Mouse (Mus musculus) embryonic facial prominence, embryonic 14.5 days (tissue): Measurements from ENCODE around the gene Pdk2. TPM values are rescaled to one million over a fixed set of nuclear protein-coding genes. Genes with fewer than 3 reads are reported as not detected.

Experiments
- ATAC-seq: fragments of 200-750 bp; cut with Nextera tagmentation; 2 replicates; pipeline ENCODE4 v1.8.0; 2017; ENCODE audit warnings: low read depth, moderate number of reproducible peaks, moderate TSS enrichment
- DNase-seq: peaks from one replicate; pipeline ENCODE4 v3.0.0-alpha.2; 2015; ENCODE audit warnings: low spot score
- H3K27ac ChIP-seq: fragments of 300-500 bp; sonication (generic); replicated peaks from 2 replicates; pipeline ENCODE4 v1.5.1; 2014; ENCODE audit warnings: low read depth, mild to moderate bottlenecking, low read length, moderate library complexity
- H3K27me3 ChIP-seq: fragments of 300-500 bp; sonication (generic); replicated peaks from 2 replicates; pipeline ENCODE4 v1.6.1; 2014; ENCODE audit warnings: low read length; ENCODE audit not compliant: control insufficient read depth, insufficient read depth
- H3K36me3 ChIP-seq: fragments of 300-500 bp; sonication (generic); 2 replicates; pipeline ENCODE4 v1.6.1; 2014; ENCODE audit warnings: low read length, mixed read lengths; ENCODE audit not compliant: control insufficient read depth, insufficient read depth
- H3K4me1 ChIP-seq: fragments of 300-500 bp; sonication (generic); 2 replicates; pipeline ENCODE4 v1.6.1; 2014; ENCODE audit warnings: antibody characterized with exemption, low read length; ENCODE audit not compliant: control insufficient read depth, insufficient read depth
- H3K4me2 ChIP-seq: fragments of 300-500 bp; sonication (generic); 2 replicates; pipeline ENCODE4 v1.6.1; 2014; ENCODE audit warnings: low read depth, mild to moderate bottlenecking, low read length, moderate library complexity, mixed read lengths
- H3K4me3 ChIP-seq: fragments of 300-500 bp; sonication (generic); 2 replicates; pipeline ENCODE4 v1.5.1; 2014; ENCODE audit warnings: low read depth, mild to moderate bottlenecking, low read length
- H3K9ac ChIP-seq: fragments of 300-500 bp; sonication (generic); 2 replicates; pipeline ENCODE4 v1.6.1; 2014; ENCODE audit warnings: low read depth, mild to moderate bottlenecking, low read length, moderate library complexity, mixed read lengths
- H3K9me3 ChIP-seq: fragments of 300-500 bp; sonication (generic); 2 replicates; pipeline ENCODE4 v1.6.1; 2016; ENCODE audit warnings: low read length; ENCODE audit not compliant: control insufficient read depth
- whole genome bisulfite sequencing: fragments of 180-500 bp; shearing (Covaris S2); extraction: QIAGEN DNeasy Blood & Tissue Kit; methylation state at CpG from one replicate; pipeline ENCODE4 v1.1.7; 2014; 5-methylcytosine and 5-hydroxymethylcytosine counted together
- polyA plus RNA-seq: library from polyadenylated mRNA; unstranded; fragments of >200 nt; fragmentation: Nextera tagmentation; extraction: Ambion mirVana; gene quantifications from 2 replicates; pipeline ENCODE4 v1.2.1, GENCODE M21; 2014

Pdk2 gene
- polyA plus RNA-seq, 1 experiment from 2014 or later, result 41.6 TPM

- Histone ChIP-seq H3K4me1 (peaks cover 9% of the 10 kb centered on the region), H3K9ac (no peak overlapping the region), H3K4me3 (no peak overlapping the region), H3K4me2 (no peak overlapping the region), H3K27me3 (no peaks in the 10 kb centered on the region; the same call in 1 of the 2 replicates), H3K9me3 (no peaks in the 10 kb centered on the region), H3K27ac (no peak overlapping the region), H3K36me3 (no peaks in the 10 kb centered on the region)
- 87% methylated on average over 7 of the region's 7 CpGs for WGBS
- no peak for ATAC-seq
- no peak for DNase-seq
Measured at GRCm38 (mm10) chr11:95082896-95083295, 41.7 kb upstream of the Pdk2 start.

GRCm38 (mm10) chr11:95080783-95081182, 39.6 kb upstream of the Pdk2 start:
- ATAC-seq (no peak), DNase-seq (no peak)
- Histone ChIP-seq H3K9ac (no peak overlapping the region), H3K36me3 (no peaks in the 10 kb centered on the region), H3K9me3 (no peaks in the 10 kb centered on the region), H3K4me2 (no peak overlapping the region), H3K4me1 (peaks cover 5% of the 10 kb centered on the region), H3K27ac (no peak overlapping the region), H3K27me3 (peaks cover 15% of the 10 kb centered on the region), H3K4me3 (no peak overlapping the region)
- 75% methylated on average over 6 of the region's 6 CpGs for WGBS

- ATAC-seq, result no peak
- H3K27ac ChIP-seq, result no peak overlapping the region
- 58% methylated on average over 6 of the region's 6 CpGs for WGBS
Measured at GRCm38 (mm10) chr11:95079256-95079875, 38.2 kb upstream of the Pdk2 start.

GRCm38 (mm10) chr11:95077956-95078355, 36.8 kb upstream of the Pdk2 start:
- DNase-seq (no peak), ATAC-seq (no peak)
- H3K36me3 ChIP-seq, result no peaks in the 10 kb centered on the region
- H3K9ac ChIP-seq, result no peak overlapping the region
- H3K27ac ChIP-seq, result no peak overlapping the region
- no peaks in the 10 kb centered on the region for H3K4me1 ChIP-seq
- 38% methylated on average over 7 of the region's 7 CpGs for WGBS
- no peaks in the 10 kb centered on the region for H3K9me3 ChIP-seq
- 0 out of 2 replicates have a peak overlapping the region, but pooled peaks have one; percentile 5 for H3K4me2 ChIP-seq
- H3K27me3 ChIP-seq, result peaks cover 30% of the 10 kb centered on the region
- H3K4me3 ChIP-seq, result no peak overlapping the region

More at GRCm38 (mm10) chr11:95079256-95079875, 38.2 kb upstream of the Pdk2 start:
- Histone ChIP-seq H3K27me3 (peaks cover 26% of the 10 kb centered on the region), H3K9me3 (no peaks in the 10 kb centered on the region), H3K4me1 (no peaks in the 10 kb centered on the region), H3K9ac (no peak overlapping the region), H3K4me3 (no peak overlapping the region), H3K4me2 (no peak overlapping the region), H3K36me3 (no peaks in the 10 kb centered on the region)
- DNase-seq, result no peak

GRCm38 (mm10) chr11:95076536-95077111, 35.5 kb upstream of the Pdk2 start, which contains the start of gene Itga3:
TSS of gene Itga3 (minus strand) at chr11:95076801.
- peak within 1 kb of the TSS; percentile 18; the same call in 1 of the 2 replicates for H3K27ac ChIP-seq
- H3K9ac ChIP-seq, result peak within 1 kb of the TSS; percentile 64
- no peaks in the 10 kb centered on the region for H3K9me3 ChIP-seq
- H3K27me3 ChIP-seq, result peaks cover 30% of the 10 kb centered on the region
- H3K4me3 ChIP-seq, result peak within 1 kb of the TSS; percentile 58
- H3K36me3 ChIP-seq, result no peaks in the 10 kb centered on the region
- peaks cover 8% of the 10 kb centered on the region for H3K4me1 ChIP-seq
- WGBS, result under 1% methylated on average over 32 of the region's 51 CpGs
- H3K4me2 ChIP-seq, result peak within 1 kb of the TSS; percentile 96
- DNase-seq, result peak; percentile 84
- ATAC-seq, result peak; percentile 79

- Histone ChIP-seq H3K36me3 (no peaks in the 10 kb centered on the region), H3K4me1 (peaks cover 13% of the 10 kb centered on the region), H3K9me3 (no peaks in the 10 kb centered on the region), H3K9ac (peak overlapping the region; percentile 64), H3K27me3 (peaks cover 30% of the 10 kb centered on the region), H3K27ac (peak overlapping the region; percentile 18; the same call in 1 of the 2 replicates), H3K4me3 (peak overlapping the region; percentile 58), H3K4me2 (peak overlapping the region; percentile 96)
- DNase-seq (no peak), ATAC-seq (peak; percentile 64)
- WGBS, result 0% methylated on average over 20 of the region's 42 CpGs
Measured at GRCm38 (mm10) chr11:95076041-95076535, 34.9 kb upstream of the Pdk2 start.

GRCm38 (mm10) chr11:95075197-95076040, 34.3 kb upstream of the Pdk2 start:
- ATAC-seq, result no peak
- no peak for DNase-seq
- WGBS, result 5% methylated on average over 19 of the region's 19 CpGs
- H3K9me3 ChIP-seq, result no peaks in the 10 kb centered on the region
- H3K27me3 ChIP-seq, result peaks cover 30% of the 10 kb centered on the region
- H3K4me2 ChIP-seq, result peak overlapping the region; percentile 96
- H3K4me1 ChIP-seq, result peaks cover 13% of the 10 kb centered on the region
- H3K27ac ChIP-seq, result no peak overlapping the region
- H3K4me3 ChIP-seq, result peak overlapping the region; percentile 58
- H3K36me3 ChIP-seq, result no peaks in the 10 kb centered on the region
- H3K9ac ChIP-seq, result peak overlapping the region; percentile 64

GRCm38 (mm10) chr11:95074694-95075093, 33.5 kb upstream of the Pdk2 start:
- peak overlapping the region; percentile 58; the same call in 1 of the 2 replicates for H3K4me3 ChIP-seq
- WGBS, result 55% methylated on average over 4 of the region's 4 CpGs
- ATAC-seq, result no peak
- peaks cover 13% of the 10 kb centered on the region for H3K4me1 ChIP-seq
- no peak overlapping the region for H3K9ac ChIP-seq
- no peaks in the 10 kb centered on the region for H3K36me3 ChIP-seq
- H3K27me3 ChIP-seq, result peaks cover 30% of the 10 kb centered on the region
- no peak for DNase-seq
- H3K9me3 ChIP-seq, result no peaks in the 10 kb centered on the region
- peak overlapping the region; percentile 96 for H3K4me2 ChIP-seq
- no peak overlapping the region for H3K27ac ChIP-seq
